Mouse (Mus musculus): ENCODE data around the gene Zfp651.

Zfp651 gene

GRCm38 (mm10) chr9:121762248-121762647 lies 3.1 kb downstream of the Zfp651 start:
- no peak for DNase-seq (ENCODE audit: low read depth)

GRCm38 (mm10) chr9:121762761-121763160 lies 3.6 kb downstream of the Zfp651 start:
- no peak for DNase-seq (ENCODE audit: low read depth)

- DNase-seq (ENCODE audit: low read depth): no peak
Measured at GRCm38 (mm10) chr9:121763716-121764115, 4.6 kb downstream of the Zfp651 start.

GRCm38 (mm10) chr9:121765166-121765855 lies 6.2 kb downstream of the Zfp651 start:
- DNase-seq (ENCODE audit: low read depth): no peak

DNA sequence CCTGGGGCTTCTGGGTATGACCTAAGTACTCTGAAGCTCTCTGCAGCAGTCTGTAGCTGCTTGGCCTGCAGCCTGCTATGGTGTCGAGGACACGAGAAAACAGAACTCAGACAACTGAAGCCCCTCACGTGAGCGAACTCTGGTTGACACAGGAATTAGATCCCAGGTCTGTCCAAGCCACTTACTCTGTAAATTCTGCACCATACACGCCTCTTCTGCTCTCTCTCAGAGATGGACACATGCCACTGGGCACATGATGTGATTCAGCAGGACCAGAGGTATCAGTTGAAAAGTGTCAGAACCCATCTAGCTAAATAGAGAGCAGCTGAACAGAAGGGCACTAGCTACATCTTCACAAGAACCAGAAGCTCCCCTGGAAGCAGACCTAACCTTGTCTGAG lies 13.3 kb downstream of the Zfp651 start:
- DNase-seq (ENCODE audit: low read depth): no peak

DNA sequence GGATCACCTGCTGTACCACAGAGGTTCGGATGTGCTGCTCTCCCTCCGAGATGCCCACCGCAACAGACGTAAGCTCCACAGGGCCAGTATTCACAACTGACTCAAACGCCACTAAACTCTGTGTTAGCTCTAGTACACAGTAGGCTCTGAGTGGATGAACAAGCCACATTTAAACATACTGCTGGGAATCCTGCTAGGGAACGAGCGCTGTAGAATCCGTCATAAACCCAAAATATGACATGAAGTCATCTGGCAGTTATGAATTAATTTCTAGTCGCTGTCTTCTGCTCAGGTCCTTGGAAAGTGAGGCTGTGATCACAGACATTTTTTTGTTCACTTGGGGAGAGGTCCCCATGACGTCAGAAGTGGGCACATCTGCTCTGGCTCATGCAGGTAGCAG lies 16.8 kb downstream of the Zfp651 start:
- no peak for DNase-seq (ENCODE audit: low read depth)

- no peak for DNase-seq (ENCODE audit: low read depth)
Measured at GRCm38 (mm10) chr9:121776511-121776910, 17.4 kb downstream of the Zfp651 start.

DNA sequence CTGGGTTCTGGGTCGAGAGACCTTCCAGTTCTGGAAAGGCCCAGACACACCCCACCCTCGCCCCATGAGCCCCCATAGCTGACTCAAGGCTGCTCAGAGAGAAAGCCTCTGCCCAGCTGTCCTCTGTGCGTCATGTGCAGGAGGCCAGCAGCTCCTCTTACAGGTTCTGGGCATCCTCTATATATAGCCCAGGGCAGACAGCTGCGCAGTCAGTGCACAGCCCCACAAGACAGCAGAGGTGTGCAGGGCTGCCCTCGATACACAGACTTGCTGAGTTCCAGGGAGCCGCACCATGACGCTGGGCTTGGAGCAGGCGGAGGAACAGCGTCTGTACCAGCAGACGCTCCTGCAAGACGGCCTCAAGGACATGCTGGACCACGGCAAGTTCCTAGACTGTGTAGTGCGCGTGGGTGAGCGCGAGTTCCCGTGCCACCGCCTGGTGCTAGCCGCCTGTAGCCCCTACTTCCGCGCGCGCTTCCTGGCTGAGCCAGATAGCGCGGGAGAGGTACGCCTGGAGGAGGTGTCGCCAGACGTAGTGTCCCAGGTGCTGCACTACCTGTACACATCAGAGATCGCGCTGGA lies 18.4 kb downstream of the Zfp651 start, which contains the start of gene Klhl40:
Gene Klhl40 (plus strand): TSS at position 124 of the 582 bp plus-strand sequence.
- DNase-seq (ENCODE audit: low read depth): no peak

- no peak for DNase-seq (ENCODE audit: low read depth)
Measured at GRCm38 (mm10) chr9:121778066-121778624, 19.0 kb downstream of the Zfp651 start.

DNA sequence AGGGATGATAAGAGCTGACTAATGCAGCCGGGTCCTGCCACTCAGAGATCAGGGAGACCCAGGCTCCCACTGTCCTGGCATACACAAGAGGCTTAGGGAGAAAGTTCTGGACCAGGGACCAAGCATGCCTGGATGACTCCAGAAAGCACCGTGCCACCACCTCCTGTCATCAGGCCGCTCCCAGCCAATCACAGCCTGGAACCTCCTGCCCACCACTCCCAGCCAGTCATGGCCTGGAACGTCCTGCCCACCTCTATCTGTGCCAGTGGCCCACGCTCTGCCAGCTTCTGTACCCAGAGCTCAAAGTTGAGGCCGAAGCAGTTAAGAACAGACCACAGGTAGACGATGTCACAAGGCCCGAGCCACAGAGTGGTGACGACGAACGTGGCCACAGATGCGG lies 25.7 kb downstream of the Zfp651 start:
- no peak for DNase-seq (ENCODE audit: low read depth)

GRCm38 (mm10) chr9:121785261-121785660 lies 26.1 kb downstream of the Zfp651 start:
- DNase-seq (ENCODE audit: low read depth): no peak

DNA sequence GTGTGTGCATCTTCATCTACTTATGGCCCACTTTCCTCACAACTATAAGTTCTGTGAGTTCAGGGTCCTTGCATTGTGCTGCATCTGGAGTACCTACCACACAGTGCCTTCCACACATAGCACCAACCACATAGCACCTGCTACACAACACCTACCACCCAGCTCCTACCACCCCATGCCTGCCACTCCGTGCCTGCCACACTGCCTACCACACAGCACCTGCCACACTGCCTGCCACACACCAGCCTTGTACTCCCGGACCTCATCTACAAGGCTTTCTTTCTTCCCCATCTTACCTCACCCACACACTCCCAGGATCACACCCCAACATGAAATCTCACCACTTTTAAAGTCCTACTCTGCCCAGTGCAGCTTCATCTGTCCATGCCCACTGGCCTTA lies 27.2 kb downstream of the Zfp651 start:
- DNase-seq (ENCODE audit: low read depth): no peak

GRCm38 (mm10) chr9:121791206-121791605 lies 32.1 kb downstream of the Zfp651 start:
- peak; percentile 51 for DNase-seq (ENCODE audit: low read depth)

DNA sequence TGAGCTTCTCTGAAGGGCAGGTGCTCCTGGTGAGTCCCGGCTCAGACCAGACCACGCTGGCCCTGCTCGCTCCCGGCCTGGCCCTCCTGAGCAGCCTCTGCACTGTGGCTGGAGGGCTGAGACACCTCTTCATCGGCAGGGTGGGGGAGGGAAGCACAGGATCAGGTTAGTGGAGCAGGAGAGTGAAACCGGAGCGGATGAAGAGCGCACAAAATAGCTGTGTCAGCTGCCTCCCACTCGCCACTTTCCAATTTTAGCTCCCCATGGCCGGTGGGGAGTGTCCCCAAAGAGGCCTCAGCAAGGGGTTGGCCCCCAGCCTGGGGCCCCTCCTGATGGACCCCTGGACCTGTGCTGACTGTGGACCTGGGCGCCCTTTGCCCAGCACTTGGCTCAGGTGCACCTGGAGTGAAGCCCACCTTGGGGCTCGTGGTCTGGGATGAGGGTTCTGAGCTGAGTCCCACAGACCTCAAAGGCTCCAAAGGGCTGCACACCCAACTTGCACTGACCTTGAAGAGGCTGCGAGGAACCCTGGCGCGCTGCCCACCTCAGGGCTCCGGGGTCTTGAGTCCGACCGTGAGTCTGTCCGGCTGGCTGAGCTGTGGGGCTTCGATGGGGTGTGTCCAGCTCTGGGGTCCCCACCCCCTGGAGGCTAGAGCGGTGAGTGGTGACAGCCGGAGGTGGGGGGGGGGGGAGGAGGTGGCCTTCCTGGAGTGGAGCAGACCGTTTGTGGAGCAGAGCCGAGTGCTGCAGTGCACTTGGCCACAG lies 32.8 kb downstream of the Zfp651 start, which contains the start of gene Hhatl:
Gene Hhatl (minus strand): TSS at position 751 of the 765 bp plus-strand sequence.
- DNase-seq (ENCODE audit: low read depth): no peak

- no peak for DNase-seq (ENCODE audit: low read depth)
Measured at GRCm38 (mm10) chr9:121794972-121795539, 35.9 kb downstream of the Zfp651 start.

DNA sequence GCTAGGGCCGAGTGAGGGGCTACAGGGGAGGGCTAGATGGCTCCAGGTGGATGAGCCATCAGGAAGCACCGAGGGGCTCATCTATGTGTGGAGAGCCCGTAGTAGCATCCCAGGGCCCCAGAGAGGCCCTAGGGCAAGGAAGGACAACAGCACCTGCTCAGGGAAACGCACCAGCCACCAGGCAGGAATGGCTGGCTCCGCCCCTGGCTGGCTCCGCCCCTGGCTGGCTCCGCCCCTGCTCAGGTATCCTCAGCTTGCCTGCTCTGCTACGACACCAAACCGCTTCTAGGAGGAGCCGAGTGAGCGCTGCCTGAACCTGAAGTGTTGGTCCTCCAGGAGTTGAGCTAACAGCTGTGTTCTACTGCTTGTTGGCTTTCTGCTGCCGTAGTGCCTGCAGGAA lies 38.6 kb downstream of the Zfp651 start:
- DNase-seq (ENCODE audit: low read depth): peak; percentile 10

DNA sequence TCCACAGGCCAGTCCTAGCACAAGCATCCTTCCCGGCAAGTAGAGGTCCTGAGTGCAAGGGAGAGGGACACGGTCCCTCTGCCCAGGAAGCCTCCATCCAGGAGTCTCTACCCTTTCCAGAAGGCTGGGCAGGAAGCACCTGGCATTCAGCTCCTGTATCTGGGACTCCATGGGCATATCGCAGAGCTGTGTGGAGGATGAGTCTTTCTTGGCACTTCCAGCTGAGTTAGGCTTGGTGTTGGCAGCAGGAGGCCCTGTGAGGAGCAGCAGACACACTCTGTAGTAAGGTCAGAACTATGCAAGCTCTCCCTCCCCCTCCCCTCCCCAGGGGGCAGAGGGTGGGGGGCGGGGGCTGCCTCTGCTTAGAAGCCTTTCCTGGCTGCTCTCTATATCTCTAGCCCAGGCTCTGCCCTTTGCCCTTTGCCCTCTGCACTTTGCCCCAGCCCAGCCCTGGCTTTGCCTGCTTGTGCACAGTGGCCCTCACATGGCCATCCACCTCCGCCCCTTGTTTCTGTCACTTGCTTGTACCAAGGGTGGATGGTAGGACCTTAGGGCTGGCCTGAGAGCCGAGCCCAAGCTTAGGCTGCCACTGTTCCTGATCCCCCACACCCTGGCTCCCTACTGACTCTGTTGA lies 39.9 kb downstream of the Zfp651 start:
- no peak for DNase-seq (ENCODE audit: low read depth)

DNA sequence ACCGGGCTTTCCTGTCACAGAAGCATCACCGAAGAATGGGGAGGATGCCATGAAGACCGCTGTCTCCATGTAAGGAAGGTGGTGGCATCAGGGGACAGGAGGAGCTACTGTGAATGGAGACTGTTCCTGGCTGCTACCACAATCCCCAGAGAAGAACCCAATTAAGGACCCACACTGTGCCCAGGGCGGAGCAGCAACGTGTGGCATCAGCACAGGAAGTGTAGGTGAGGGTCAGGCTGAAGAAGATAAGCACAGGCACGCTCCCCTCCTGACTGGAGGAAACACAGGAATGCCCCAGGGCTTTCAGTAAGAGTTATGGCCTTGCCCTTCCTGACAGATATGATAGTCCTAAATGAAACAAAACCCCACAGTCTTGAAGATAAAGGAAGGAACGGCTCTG lies 43.6 kb downstream of the Zfp651 start:
- no peak for DNase-seq (ENCODE audit: low read depth)

DNA sequence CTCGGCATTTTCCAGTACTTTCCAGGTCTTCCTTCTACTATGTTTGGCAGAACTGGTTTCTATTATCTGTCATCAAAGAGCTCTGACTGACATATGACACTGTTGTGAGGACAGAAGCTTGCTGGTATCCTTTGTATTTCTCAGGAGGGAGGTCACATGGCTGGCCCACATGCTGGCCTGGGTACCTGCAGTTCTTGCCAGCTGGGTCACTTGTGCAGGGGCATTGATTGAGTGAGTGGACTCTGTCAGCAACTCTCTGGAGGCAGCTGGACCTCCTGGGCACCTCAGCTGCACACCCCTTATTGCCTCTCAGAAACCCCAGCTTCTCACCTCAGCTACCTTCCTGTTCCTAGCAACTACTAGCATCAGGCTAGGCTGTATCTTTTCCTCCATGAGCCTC lies 48.4 kb downstream of the Zfp651 start:
- no peak for DNase-seq (ENCODE audit: low read depth)

DNA sequence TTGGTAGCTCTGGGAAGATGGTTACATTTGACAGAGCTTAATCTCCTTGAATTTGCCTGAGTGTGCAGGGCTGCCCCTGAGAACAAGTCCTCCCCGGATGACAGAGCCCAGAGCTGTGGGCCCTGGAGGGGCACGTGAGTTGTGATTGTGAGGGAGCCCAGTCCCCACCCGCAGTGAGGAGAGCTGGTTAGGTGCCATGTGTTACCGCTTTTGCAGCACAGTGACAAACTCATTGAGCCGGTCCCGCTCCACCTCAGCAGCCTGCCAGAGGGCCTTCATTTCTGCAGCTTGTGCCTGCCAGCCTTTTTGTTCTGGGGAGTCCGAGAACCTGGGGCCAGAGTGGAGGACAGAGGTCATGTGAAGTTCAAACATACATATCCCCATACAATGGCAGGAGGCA lies 48.8 kb downstream of the Zfp651 start:
- DNase-seq (ENCODE audit: low read depth): no peak

- no peak for DNase-seq (ENCODE audit: low read depth)
Measured at GRCm38 (mm10) chr9:121808511-121808910, 49.4 kb downstream of the Zfp651 start.

Measured in induced T-regulatory cell, adult 2 months (primary cell).